ENCODE assay signal across 25 mouse cellular contexts in genomic region chr9:76352346-76352745, GRCm38 (mm10). TPM values are rescaled to one million over a fixed set of nuclear protein-coding genes. Genes with fewer than 3 reads are reported as not detected.
"Had no signal": no experiment of that assay in that cellular context is flagged by ENCODE, and none has a peak within 500 bp of the region (broad histone marks: within the 10 kb centered on the region; RNA-seq: fewer than 3 reads in every experiment).

No protein-coding gene starts in this region.

- H3K27me3 ChIP-seq: intestine, embryonic 15.5 days; kidney, embryonic 15.5 days; limb, embryonic 13.5 days; liver, embryonic 12.5 days; liver, embryonic 15.5 days; lung, embryonic 15.5 days; megakaryocyte, embryonic 14.5 days; neural tube, embryonic 12.5 days; neural tube, embryonic 15.5 days had no signal

- H3K36me3 ChIP-seq: intestine, embryonic 15.5 days; kidney, embryonic 15.5 days; limb, embryonic 10.5 days; limb, embryonic 13.5 days; liver, embryonic 12.5 days; liver, embryonic 15.5 days; lung, embryonic 15.5 days; neural tube, embryonic 12.5 days; neural tube, embryonic 15.5 days had no signal

- H3K4me3 ChIP-seq: intestine, embryonic 15.5 days; kidney, embryonic 15.5 days; left cerebral cortex, adult 2 months; limb, embryonic 10.5 days; limb, embryonic 13.5 days; liver, embryonic 12.5 days; liver, embryonic 15.5 days; lung, embryonic 15.5 days; megakaryocyte, embryonic 14.5 days; neural tube, embryonic 12.5 days; neural tube, embryonic 15.5 days had no signal

- DNase-seq: kidney, adult 11 months; kidney, adult 8-10 months; kidney, postnatal 10 days; kidney, postnatal 36 days; layer of hippocampus, postnatal 36 days; liver; lung, adult 18-20 months; lung, postnatal 10 days; lung, postnatal 36 days; thymus, adult 18-20 months; thymus, postnatal 36 days had no signal

- H3K27ac ChIP-seq: intestine, embryonic 15.5 days; kidney, embryonic 15.5 days; left cerebral cortex, adult 2 months; limb, embryonic 10.5 days; limb, embryonic 13.5 days; liver, embryonic 12.5 days; liver, embryonic 15.5 days; lung, embryonic 15.5 days; neural tube, embryonic 12.5 days; neural tube, embryonic 15.5 days had no signal

- H3K4me1 ChIP-seq: intestine, embryonic 15.5 days; kidney, embryonic 15.5 days; limb, embryonic 10.5 days; limb, embryonic 13.5 days; liver, embryonic 12.5 days; liver, embryonic 15.5 days; lung, embryonic 15.5 days; megakaryocyte, embryonic 14.5 days; neural tube, embryonic 12.5 days; neural tube, embryonic 15.5 days had no signal

- H3K9me3 ChIP-seq: intestine, embryonic 15.5 days; kidney, embryonic 15.5 days; limb, embryonic 10.5 days; limb, embryonic 13.5 days; liver, embryonic 12.5 days; liver, embryonic 15.5 days; lung, embryonic 15.5 days; neural tube, embryonic 12.5 days; neural tube, embryonic 15.5 days had no signal

- H3K9ac ChIP-seq: intestine, embryonic 15.5 days; kidney, embryonic 15.5 days; limb, embryonic 13.5 days; liver, embryonic 12.5 days; liver, embryonic 15.5 days; lung, embryonic 15.5 days; neural tube, embryonic 12.5 days; neural tube, embryonic 15.5 days had no signal

- H3K4me2 ChIP-seq: intestine, embryonic 15.5 days; kidney, embryonic 15.5 days; limb, embryonic 13.5 days; liver, embryonic 12.5 days; liver, embryonic 15.5 days; lung, embryonic 15.5 days; neural tube, embryonic 12.5 days; neural tube, embryonic 15.5 days had no signal

- ATAC-seq: intestine, embryonic 15.5 days; liver, embryonic 12.5 days had no signal

RNA-seq across cellular contexts. Expression of gene Hcrtr2, which starts 28.7 kb away (rescaled TPM):
- polyA plus RNA-seq: liver, embryonic 12.5 days; small intestine, adult 2 months; stomach, embryonic 16.5 days; testis, adult 2 months had no signal
